Mouse (Mus musculus) kidney, adult 2 months (tissue): Measurements from ENCODE around the gene 9330159F19Rik. TPM values are rescaled to one million over a fixed set of nuclear protein-coding genes. Genes with fewer than 3 reads are reported as not detected.

Experiments
- DNase-seq: peaks from one replicate; pipeline ENCODE4 v3.0.0; 2021
- H3K27ac ChIP-seq: fragments of 200-500 bp; 2 replicates; pipeline ENCODE4 v1.5.1; 2012; ENCODE audit warnings: low read depth, low read length, control low read depth, inconsistent platforms; ENCODE audit not compliant: insufficient read depth
- H3K27me3 ChIP-seq: fragments of 200-500 bp; replicated peaks from 2 replicates; pipeline ENCODE4 v1.6.1; 2012; ENCODE audit warnings: mild to moderate bottlenecking, moderate library complexity, low read length, inconsistent platforms; ENCODE audit not compliant: control insufficient read depth, insufficient read depth
- H3K36me3 ChIP-seq: fragments of 200-500 bp; 2 replicates; pipeline ENCODE4 v1.6.1; 2012; ENCODE audit warnings: mild to moderate bottlenecking, moderate library complexity, low read length, inconsistent platforms; ENCODE audit not compliant: control insufficient read depth, insufficient read depth
- H3K4me1 ChIP-seq: fragments of 200-500 bp; 2 replicates; pipeline ENCODE4 v1.6.1; 2011; ENCODE audit warnings: low read length; ENCODE audit not compliant: control insufficient read depth, insufficient read depth
- H3K4me3 ChIP-seq: fragments of 200-500 bp; 2 replicates; pipeline ENCODE4 v1.5.1; 2011; ENCODE audit warnings: mild to moderate bottlenecking, low read depth, low read length, control low read depth; ENCODE audit not compliant: insufficient read depth
- CTCF ChIP-seq: fragments of 200-500 bp; conservative IDR thresholded peaks from 2 replicates; pipeline ENCODE4 v1.5.1; 2011; ENCODE audit warnings: low read depth, mild to moderate bottlenecking, control low read depth, low read length, moderate library complexity, mixed read lengths; ENCODE audit not compliant: insufficient read depth, insufficient read length
- POLR2A ChIP-seq: fragments of 200-500 bp; IDR thresholded peaks from one replicate; pipeline ENCODE4 v1.6.1; 2011; ENCODE audit warnings: low read depth, low read length, control low read depth
- WGBS: fragments of 180-500 bp; shearing (Covaris S2); methylation state at CpG from one replicate; pipeline ENCODE4 v1.1.7; 2018; 5-methylcytosine and 5-hydroxymethylcytosine counted together
- polyA plus RNA-seq: library from polyadenylated mRNA; depleted of rRNA; stranded (reverse); fragments of >200 nt; gene quantifications from 2 replicates; pipeline ENCODE4 v1.2.3, GENCODE M21; 2012

Gene 9330159F19Rik
- polyA plus RNA-seq, 1 experiment = 0.09 TPM

DNA sequence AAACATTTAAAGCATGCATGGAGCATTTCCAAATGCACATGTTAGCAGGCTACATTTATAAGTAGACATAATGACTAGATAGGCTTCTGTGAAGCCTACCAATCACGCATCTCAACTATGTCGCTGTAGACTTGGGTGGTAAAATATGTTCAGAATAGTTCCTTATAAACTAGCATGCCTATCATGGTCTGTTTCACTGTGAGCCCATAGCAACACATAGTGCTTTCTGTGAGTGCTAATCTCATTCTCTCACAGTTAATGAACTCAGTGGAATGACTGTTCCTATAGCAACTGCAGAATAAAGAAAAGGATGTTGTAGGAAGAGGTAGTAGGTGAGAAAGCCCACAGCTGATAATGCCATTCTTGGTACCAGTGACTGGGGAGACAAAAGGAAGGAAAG lies 30.4 kb upstream of the 9330159F19Rik start:
- Histone ChIP-seq H3K4me3 (no peak overlapping the region), H3K4me1 (no peaks in the 10 kb centered on the region), H3K27ac (no peak overlapping the region), H3K36me3 (no peaks in the 10 kb centered on the region), H3K27me3 (no peaks in the 10 kb centered on the region)
- DNase-seq = no peak
- 87% methylated on average over 2 of the region's 2 CpGs for WGBS
- TF ChIP-seq POLR2A (no peak), CTCF (no peak)

DNA sequence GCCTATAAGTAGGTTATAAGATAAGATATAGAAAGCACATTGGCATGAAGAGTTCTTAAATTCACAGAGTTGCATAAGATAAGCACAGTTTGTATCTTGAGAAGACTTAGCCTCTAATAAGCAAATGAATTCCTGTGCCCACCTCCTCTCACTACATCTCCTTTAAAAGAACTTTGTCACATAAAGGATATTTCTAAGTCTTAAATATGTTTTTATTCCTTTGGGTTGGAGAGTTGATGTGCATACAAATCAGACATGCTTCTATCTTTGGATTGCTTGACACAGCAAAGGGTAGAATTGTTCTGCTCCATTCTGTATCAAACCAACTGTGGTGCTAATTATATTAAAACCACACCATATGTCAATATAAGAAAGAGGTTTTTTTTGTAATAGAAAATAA lies 17.6 kb upstream of the 9330159F19Rik start:
- no peak for DNase-seq
- no peak overlapping the region for H3K4me3 ChIP-seq
- TF ChIP-seq CTCF (no peak), POLR2A (no peak)
- no peaks in the 10 kb centered on the region for H3K4me1 ChIP-seq
- no peaks in the 10 kb centered on the region for H3K36me3 ChIP-seq
- H3K27ac ChIP-seq = no peak overlapping the region
- H3K27me3 ChIP-seq = no peaks in the 10 kb centered on the region

- H3K4me1 ChIP-seq = no peaks in the 10 kb centered on the region
- TF ChIP-seq CTCF (no peak), POLR2A (no peak)
- WGBS = 98% methylated on average over 33 of the region's 33 CpGs
Measured at GRCm38 (mm10) chr10:29196811-29197210, 14.6 kb upstream of the 9330159F19Rik start.

DNA sequence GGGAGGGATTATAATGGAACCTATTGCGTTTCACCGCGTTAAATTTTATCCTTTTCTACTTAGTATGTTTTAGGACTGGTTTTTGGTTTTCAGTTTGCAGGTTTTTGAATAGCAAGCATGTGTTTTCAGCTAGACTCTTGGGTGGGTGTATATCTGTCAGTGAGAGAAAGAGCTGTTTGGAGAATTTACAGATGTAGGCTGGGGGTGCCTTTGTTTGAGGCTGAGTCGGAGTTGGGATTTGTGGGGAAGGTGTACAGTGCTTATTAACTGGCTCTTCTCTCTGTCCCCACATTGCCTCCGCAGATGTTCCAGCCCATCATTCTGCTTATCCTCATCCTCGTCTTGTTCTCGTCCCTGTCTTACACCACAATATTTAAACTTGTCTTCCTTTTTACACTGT lies 12.8 kb upstream of the 9330159F19Rik start, which contains the start of gene Gm49353:
Gene Gm49353, plus strand, starts transcription at position 313 of the 400 bp plus-strand sequence.
- TF ChIP-seq CTCF (no peak), POLR2A (no peak)
- Histone ChIP-seq H3K27ac (no peak within 1 kb of the TSS), H3K4me3 (no peak within 1 kb of the TSS), H3K36me3 (no peaks in the 10 kb centered on the region), H3K4me1 (no peaks in the 10 kb centered on the region), H3K27me3 (no peaks in the 10 kb centered on the region)
- 80% methylated on average over 7 of the region's 7 CpGs for WGBS
- DNase-seq = no peak

More at GRCm38 (mm10) chr10:29196811-29197210, 14.6 kb upstream of the 9330159F19Rik start:
- Histone ChIP-seq H3K27me3 (no peaks in the 10 kb centered on the region), H3K27ac (no peak overlapping the region), H3K4me3 (no peak overlapping the region), H3K36me3 (no peaks in the 10 kb centered on the region)
- no peak for DNase-seq

DNA sequence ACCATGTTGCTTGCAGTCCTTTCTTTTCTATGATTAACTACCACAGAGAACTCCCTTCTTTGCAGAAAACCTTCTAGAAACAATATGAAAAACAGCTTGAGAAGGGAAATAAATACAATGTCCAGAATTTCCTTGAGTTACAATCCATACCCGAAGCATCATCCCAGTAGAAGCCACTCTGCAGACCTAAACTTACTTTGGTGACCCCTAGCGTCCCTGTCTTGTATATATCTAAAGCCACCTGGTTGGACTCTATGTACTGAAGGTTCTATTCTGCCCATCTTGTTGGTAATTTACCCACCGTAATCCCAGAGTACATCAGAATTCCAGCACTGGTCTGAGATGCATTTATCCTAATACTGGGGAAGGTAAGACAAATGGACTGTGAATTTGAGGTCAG lies 11.6 kb upstream of the 9330159F19Rik start:
- H3K27me3 ChIP-seq = no peaks in the 10 kb centered on the region
- no peak overlapping the region for H3K27ac ChIP-seq
- 81% methylated on average over 3 of the region's 3 CpGs for WGBS
- no peak overlapping the region for H3K4me3 ChIP-seq
- no peak for DNase-seq
- H3K4me1 ChIP-seq = no peaks in the 10 kb centered on the region
- no peaks in the 10 kb centered on the region for H3K36me3 ChIP-seq
- TF ChIP-seq CTCF (no peak), POLR2A (no peak)

- H3K27ac ChIP-seq = no peak overlapping the region
- WGBS = 88% methylated on average over 1 of the region's 1 CpGs
Measured at GRCm38 (mm10) chr10:29200609-29201008, 10.8 kb upstream of the 9330159F19Rik start.

GRCm38 (mm10) chr10:29206730-29207129 lies 4.7 kb upstream of the 9330159F19Rik start:
- peak; percentile 32 for DNase-seq
- Histone ChIP-seq H3K4me1 (no peaks in the 10 kb centered on the region), H3K36me3 (no peaks in the 10 kb centered on the region), H3K27ac (no peak overlapping the region), H3K27me3 (no peaks in the 10 kb centered on the region), H3K4me3 (no peak overlapping the region)
- TF ChIP-seq POLR2A = no peak
- peak; percentile 35; the same call in 1 of the 2 replicates for TF ChIP-seq CTCF

More at GRCm38 (mm10) chr10:29200609-29201008, 10.8 kb upstream of the 9330159F19Rik start:
- no peaks in the 10 kb centered on the region for H3K36me3 ChIP-seq
- no peaks in the 10 kb centered on the region for H3K27me3 ChIP-seq
- H3K4me1 ChIP-seq = no peaks in the 10 kb centered on the region
- H3K4me3 ChIP-seq = no peak overlapping the region
- DNase-seq = no peak
- TF ChIP-seq CTCF (no peak), POLR2A (no peak)
